Mouse (Mus musculus): ENCODE data around the gene Dcun1d3. TPM values are rescaled to one million over a fixed set of nuclear protein-coding genes. Genes with fewer than 3 reads are reported as not detected.

Dcun1d3 gene
- total and polyA plus RNA-seq, 3 experiments: 2.5 to 5.6 TPM; not detected in 1

- no peaks in the 10 kb centered on the region for H3K9me3 ChIP-seq (replicated peaks; ENCODE audit: insufficient read depth, low read length)
- no peaks in the 10 kb centered on the region for H3K79me2 ChIP-seq (ENCODE audit: control insufficient read depth, insufficient read depth, low read length, poor library complexity)
- H3K36me3 ChIP-seq (ENCODE audit: control insufficient read depth in 1 of 2, insufficient read depth in 2 of 2, low read length in 2 of 2): peaks cover 0 to 13% of the 10 kb centered on the region in 2 experiments; a peak in 2 of 4 replicates
- peaks cover 9 to 10% of the 10 kb centered on the region in 2 experiments for H3K4me1 ChIP-seq (ENCODE audit: control insufficient read depth in 1 of 2, insufficient read depth in 2 of 2, low read length in 2 of 2)
- no peak overlapping the region for H3K9ac ChIP-seq (ENCODE audit: control insufficient read depth, low read depth, low read length, poor library complexity, severe bottlenecking)
- TF ChIP-seq JUND (IDR thresholded peaks at IDR 0.05; ENCODE audit: low read depth, low read length) (no peak), ZMIZ1 (IDR thresholded peaks at IDR 0.05; ENCODE audit: low read depth, low read length) (no peak), TAL1 (IDR thresholded peaks at IDR 0.05; ENCODE audit: low read length) (no peak), RCOR1 (IDR thresholded peaks at IDR 0.05; ENCODE audit: low read depth, low read length) (no peak), SMC3 (IDR thresholded peaks at IDR 0.05; ENCODE audit: low read depth, low read length) (no peak), ZNF384 (IDR thresholded peaks at IDR 0.05; ENCODE audit: low read depth, low read length) (no peak), CHD1 (IDR thresholded peaks at IDR 0.05; ENCODE audit: low read depth, low read length) (no peak), CHD2 (IDR thresholded peaks at IDR 0.05; ENCODE audit: low read length) (no peak), POLR2A (IDR thresholded peaks at IDR 0.05; ENCODE audit: control insufficient read depth in 1 of 2, insufficient read depth in 1 of 2, low read depth in 1 of 2, low read length in 2 of 2, poor library complexity in 1 of 2) (no peak), TCF12 (IDR thresholded peaks at IDR 0.05; ENCODE audit: low read depth, low read length) (no peak), MAFK (IDR thresholded peaks at IDR 0.05; ENCODE audit: borderline replicate concordance, low read depth, low read length) (no peak), ETS1 (IDR thresholded peaks at IDR 0.05; ENCODE audit: low read depth, low read length) (no peak), TBP (IDR thresholded peaks at IDR 0.05; ENCODE audit: low read depth, low read length) (no peak), USF2 (IDR thresholded peaks at IDR 0.05; ENCODE audit: borderline replicate concordance in 1 of 2, insufficient read depth in 1 of 2, low read depth in 1 of 2, low read length in 2 of 2) (no peak)
- no peak overlapping the region for H3K4me3 ChIP-seq (ENCODE audit: control insufficient read depth in 1 of 2, insufficient read depth in 1 of 2, low read depth in 2 of 2, low read length in 2 of 2)
- no peaks in the 10 kb centered on the region for H3K27me3 ChIP-seq (ENCODE audit: control insufficient read depth in 1 of 2, insufficient read depth in 2 of 2, low read length in 2 of 2)
- DNase-seq (ENCODE audit: low read depth, low spot score): no peak
- H3K27ac ChIP-seq (ENCODE audit: control insufficient read depth, low read depth, low read length): no peak overlapping the region
Measured at GRCm38 (mm10) chr7:119861335-119862091, 34.6 kb downstream of the Dcun1d3 start.

- H3K9ac ChIP-seq (ENCODE audit: control insufficient read depth, low read depth, low read length, poor library complexity, severe bottlenecking): no peak overlapping the region
- no peak overlapping the region for H3K4me3 ChIP-seq (ENCODE audit: control insufficient read depth in 1 of 2, insufficient read depth in 1 of 2, low read depth in 2 of 2, low read length in 2 of 2)
- no peaks in the 10 kb centered on the region for H3K9me3 ChIP-seq (replicated peaks; ENCODE audit: insufficient read depth, low read length)
- peaks cover 9 to 10% of the 10 kb centered on the region in 2 experiments for H3K4me1 ChIP-seq (ENCODE audit: control insufficient read depth in 1 of 2, insufficient read depth in 2 of 2, low read length in 2 of 2)
- TF ChIP-seq POLR2AphosphoS5 (IDR thresholded peaks at IDR 0.05; ENCODE audit: borderline replicate concordance, low read depth, low read length) (no peak), RAD21 (IDR thresholded peaks at IDR 0.05; ENCODE audit: low read depth, low read length) (no peak)
- H3K27ac ChIP-seq (ENCODE audit: control insufficient read depth, low read depth, low read length): no peak overlapping the region
- peaks cover 0 to 13% of the 10 kb centered on the region in 2 experiments; a peak in 2 of 4 replicates for H3K36me3 ChIP-seq (ENCODE audit: control insufficient read depth in 1 of 2, insufficient read depth in 2 of 2, low read length in 2 of 2)
- H3K79me2 ChIP-seq (ENCODE audit: control insufficient read depth, insufficient read depth, low read length, poor library complexity): no peaks in the 10 kb centered on the region
- no peak for DNase-seq (ENCODE audit: low read depth, low spot score)
- H3K27me3 ChIP-seq (ENCODE audit: control insufficient read depth in 1 of 2, insufficient read depth in 2 of 2, low read length in 2 of 2): no peaks in the 10 kb centered on the region
Measured at GRCm38 (mm10) chr7:119860971-119861334, 35.1 kb downstream of the Dcun1d3 start.
